Mouse (Mus musculus): ENCODE results near the gene Papolb.

DNA sequence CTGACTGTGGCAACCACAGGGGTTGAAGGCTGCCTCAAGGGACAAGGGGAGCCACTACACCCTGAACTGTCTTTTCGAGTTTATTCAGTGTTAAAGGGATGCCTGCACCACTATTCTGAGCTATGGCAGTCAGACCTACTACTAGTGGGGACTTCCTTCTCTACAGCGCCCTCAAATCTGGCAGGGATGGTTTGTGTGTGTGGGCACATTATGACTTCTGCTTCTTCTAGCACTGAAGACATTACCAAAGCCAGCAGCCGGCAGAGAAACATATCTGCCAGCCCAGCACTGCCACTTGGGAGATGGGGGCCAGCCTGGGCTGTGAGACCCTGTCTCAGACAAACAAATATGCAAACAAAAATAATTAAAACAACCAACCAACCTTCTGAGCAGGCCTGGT lies 25.7 kb downstream of the Papolb start:
- TF ChIP-seq CTCF (conservative IDR thresholded peaks at IDR 0.05; ENCODE audit: low read length) (no peak), POU5F1 (IDR thresholded peaks at IDR 0.05; ENCODE audit: borderline replicate concordance, low read length) (no peak)
